17 mouse cellular contexts compared by ENCODE assay signal in genomic region chr1:41604996-41605747, GRCm38 (mm10).
DNase-seq lines count a peak whose midpoint lies in the region; ATAC-seq and TF ChIP-seq lines count a peak whose summit lies in the region.
"Had no signal": no experiment of that assay in that cellular context is flagged by ENCODE, and none has a peak within 500 bp of the region (broad histone marks: within the 10 kb centered on the region; RNA-seq: fewer than 3 reads in every experiment).

No protein-coding gene starts in this region.

- no peak overlapping the region for H3K27ac ChIP-seq in hindbrain, embryonic 13.5 days
- H3K27ac ChIP-seq in hindbrain, embryonic 10.5 days = no peak overlapping the region
- peak overlapping the region; percentile 46; the same call in 1 of the 2 replicates for H3K27ac ChIP-seq in forebrain, postnatal 0 days (ENCODE audit: low read depth, low read length)
- no peak overlapping the region for H3K27ac ChIP-seq in midbrain, embryonic 15.5 days
- H3K27ac ChIP-seq: embryonic facial prominence, embryonic 13.5 days; stomach, embryonic 15.5 days had no signal

- peaks cover 3% of the 10 kb centered on the region; the same call in 1 of the 2 replicates for H3K4me1 ChIP-seq in hindbrain, embryonic 13.5 days (replicated peaks)
- peaks cover 4% of the 10 kb centered on the region; the same call in 1 of the 2 replicates for H3K4me1 ChIP-seq in hindbrain, embryonic 10.5 days (replicated peaks)
- H3K4me1 ChIP-seq in forebrain, postnatal 0 days (ENCODE audit: insufficient read depth) = peaks cover 5% of the 10 kb centered on the region; the same call in 1 of the 2 replicates
- peaks cover 7% of the 10 kb centered on the region; the same call in 1 of the 2 replicates for H3K4me1 ChIP-seq in midbrain, embryonic 15.5 days
- H3K4me1 ChIP-seq: stomach, embryonic 15.5 days had no signal

- DNase-seq in hindbrain, embryonic 10.5 days (ENCODE audit: low spot score) = no peak
- peak; percentile 56 for DNase-seq in embryo, embryonic 10.5 days (ENCODE audit: low spot score)
- DNase-seq in forebrain, postnatal 0 days = peak; percentile 69
- no peak for DNase-seq in urinary bladder, postnatal 10 days (ENCODE audit: low spot score)
- no peak for DNase-seq in lung, postnatal 4 days
- DNase-seq in frontal cortex, postnatal 10 days (ENCODE audit: low spot score in 2 of 2) = no peak
- DNase-seq: adrenal gland, postnatal 36 days; cerebellum, adult 11 months; heart, adult 11 months; heart, postnatal 10 days; kidney, adult 2 months; thymus, postnatal 25 days had no signal

- H3K4me2 ChIP-seq in hindbrain, embryonic 13.5 days = peak overlapping the region; percentile 16; the same call in 1 of the 2 replicates
- peak overlapping the region; percentile 38 for H3K4me2 ChIP-seq in forebrain, postnatal 0 days (ENCODE audit: low read depth)
- H3K4me2 ChIP-seq in midbrain, embryonic 15.5 days = peak overlapping the region; percentile 2; the same call in 1 of the 2 replicates
- H3K4me2 ChIP-seq: embryonic facial prominence, embryonic 13.5 days; stomach, embryonic 15.5 days had no signal

- 62% methylated on average over 14 of the region's 14 CpGs for WGBS in hindbrain, embryonic 13.5 days
- WGBS in hindbrain, embryonic 10.5 days = 83% methylated on average over 14 of the region's 14 CpGs
- WGBS in forebrain, postnatal 0 days = 12% methylated on average over 14 of the region's 14 CpGs
- WGBS in midbrain, embryonic 15.5 days = 36% methylated on average over 14 of the region's 14 CpGs

- no peaks in the 10 kb centered on the region for H3K9me3 ChIP-seq in hindbrain, embryonic 13.5 days
- no peaks in the 10 kb centered on the region for H3K9me3 ChIP-seq in hindbrain, embryonic 10.5 days
- H3K9me3 ChIP-seq in forebrain, postnatal 0 days (ENCODE audit: low read length) = no peaks in the 10 kb centered on the region
- no peaks in the 10 kb centered on the region for H3K9me3 ChIP-seq in midbrain, embryonic 15.5 days
- H3K9me3 ChIP-seq: embryonic facial prominence, embryonic 13.5 days; stomach, embryonic 15.5 days had no signal

- H3K9ac ChIP-seq in hindbrain, embryonic 13.5 days = no peak overlapping the region
- no peak overlapping the region for H3K9ac ChIP-seq in forebrain, postnatal 0 days
- no peak overlapping the region for H3K9ac ChIP-seq in midbrain, embryonic 15.5 days
- H3K9ac ChIP-seq: embryonic facial prominence, embryonic 13.5 days; stomach, embryonic 15.5 days had no signal

- H3K4me3 ChIP-seq in hindbrain, embryonic 13.5 days = no peak overlapping the region
- H3K4me3 ChIP-seq in hindbrain, embryonic 10.5 days = no peak overlapping the region
- peak overlapping the region; percentile 15 for H3K4me3 ChIP-seq in forebrain, postnatal 0 days (ENCODE audit: low read depth, low read length)
- H3K4me3 ChIP-seq in midbrain, embryonic 15.5 days = no peak overlapping the region
- H3K4me3 ChIP-seq: embryonic facial prominence, embryonic 13.5 days; stomach, embryonic 15.5 days had no signal

- no peaks in the 10 kb centered on the region for H3K27me3 ChIP-seq in hindbrain, embryonic 13.5 days
- H3K27me3 ChIP-seq in hindbrain, embryonic 10.5 days (ENCODE audit: insufficient read depth, poor library complexity, severe bottlenecking) = no peaks in the 10 kb centered on the region
- H3K27me3 ChIP-seq in forebrain, postnatal 0 days (ENCODE audit: insufficient read depth, low read length) = no peaks in the 10 kb centered on the region
- H3K27me3 ChIP-seq in midbrain, embryonic 15.5 days (replicated peaks) = no peaks in the 10 kb centered on the region
- H3K27me3 ChIP-seq: embryonic facial prominence, embryonic 13.5 days; stomach, embryonic 15.5 days had no signal

- no peak for ATAC-seq in hindbrain, embryonic 13.5 days (ENCODE audit: low FRiP score)
- peak; percentile 50 for ATAC-seq in forebrain, postnatal 0 days
- peak; percentile 62 for ATAC-seq in midbrain, embryonic 15.5 days (replicated peaks)

- H3K36me3 ChIP-seq in hindbrain, embryonic 13.5 days = no peaks in the 10 kb centered on the region
- H3K36me3 ChIP-seq in hindbrain, embryonic 10.5 days = no peaks in the 10 kb centered on the region
- no peaks in the 10 kb centered on the region for H3K36me3 ChIP-seq in forebrain, postnatal 0 days (ENCODE audit: insufficient read depth)
- no peaks in the 10 kb centered on the region for H3K36me3 ChIP-seq in midbrain, embryonic 15.5 days (replicated peaks)
- H3K36me3 ChIP-seq: embryonic facial prominence, embryonic 13.5 days; G1E; stomach, embryonic 15.5 days had no signal

- TF ChIP-seq CTCF in forebrain, postnatal 0 days (IDR thresholded peaks at IDR 0.05; ENCODE audit: low read depth) = no peak

Comparison
In these comparisons a context has a peak if more than half of its experiments do, and no peak if none do; other contexts are left out.
1. DNase-seq: peak in embryo, embryonic 10.5 days (single experiment) and forebrain, postnatal 0 days (single experiment); none in hindbrain, embryonic 10.5 days (single experiment), urinary bladder, postnatal 10 days (single experiment), lung, postnatal 4 days (0 of 2) and frontal cortex, postnatal 10 days (0 of 2).
2. Peak in every context shown above with its lines, with median percentiles within 50 percentile points of each other: H3K4me2 ChIP-seq.